Mouse (Mus musculus) neural tube, embryonic 12.5 days (tissue): ENCODE data around the gene Epb41. TPM values are rescaled to one million over a fixed set of nuclear protein-coding genes. Genes with fewer than 3 reads are reported as not detected.

Source experiments
- ATAC-seq: fragments of 200-750 bp; cut with Nextera tagmentation; 2 replicates; pipeline ENCODE4 v1.8.0; 2017; ENCODE audit warnings: low read depth, mild to moderate bottlenecking, moderate TSS enrichment, moderate library complexity; ENCODE audit not compliant: low FRiP score
- H3K27ac ChIP-seq: fragments of 300-500 bp; sonication (generic); 2 replicates; pipeline ENCODE4 v1.5.1; 2016
- H3K27me3 ChIP-seq: fragments of 300-500 bp; sonication (generic); replicated peaks from 2 replicates; pipeline ENCODE4 v1.6.1; 2016; ENCODE audit warnings: mild to moderate bottlenecking
- H3K36me3 ChIP-seq: fragments of 300-500 bp; sonication (generic); 2 replicates; pipeline ENCODE4 v1.6.1; 2016; ENCODE audit warnings: mild to moderate bottlenecking
- H3K4me1 ChIP-seq: fragments of 300-500 bp; sonication (generic); 2 replicates; pipeline ENCODE4 v1.6.1; 2016
- H3K4me2 ChIP-seq: fragments of 300-500 bp; sonication (generic); replicated peaks from 2 replicates; pipeline ENCODE4 v1.6.1; 2016; ENCODE audit warnings: mild to moderate bottlenecking
- H3K4me3 ChIP-seq: fragments of 300-500 bp; sonication (generic); 2 replicates; pipeline ENCODE4 v1.5.1; 2016
- H3K9ac ChIP-seq: fragments of 300-500 bp; sonication (generic); 2 replicates; pipeline ENCODE4 v1.6.1; 2016; ENCODE audit warnings: mild to moderate bottlenecking
- H3K9me3 ChIP-seq: fragments of 300-500 bp; sonication (generic); 2 replicates; pipeline ENCODE4 v1.6.1; 2016; ENCODE audit warnings: mild to moderate bottlenecking
- WGBS: fragments of 180-500 bp; shearing (Covaris S2); methylation state at CpG from one replicate; pipeline ENCODE4 v1.1.7; 2016; 5-methylcytosine and 5-hydroxymethylcytosine counted together
- polyA plus RNA-seq: library from polyadenylated mRNA; unstranded; fragments of >200 nt; fragmentation: Nextera tagmentation; extraction: Ambion mirVana; gene quantifications from 2 replicates; pipeline ENCODE4 v1.2.1, GENCODE M21; 2016

Epb41 gene
- polyA plus RNA-seq, 1 experiment from 2014 or later, result 189 TPM

DNA sequence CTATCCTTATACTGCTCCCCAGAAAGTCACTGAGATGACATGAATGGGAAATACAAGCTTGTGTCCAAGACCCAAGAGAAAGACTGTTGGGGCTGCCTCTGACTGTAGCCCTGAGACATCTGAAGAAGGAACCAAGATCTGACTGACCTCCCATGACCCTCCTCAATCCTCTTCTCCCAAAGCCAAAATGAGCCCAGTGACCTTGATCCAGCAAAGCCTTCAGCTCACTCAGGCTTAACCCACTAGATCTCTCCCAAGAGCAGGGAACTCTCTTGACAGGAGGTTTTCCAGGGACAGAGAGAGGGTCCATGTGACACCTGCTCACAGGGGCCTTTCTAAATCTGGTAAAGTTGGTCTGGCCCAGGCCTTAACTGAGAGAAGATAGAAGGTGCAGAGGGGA is 17.8 kb downstream of the Epb41 start:
- Histone ChIP-seq H3K4me1 (no peaks in the 10 kb centered on the region), H3K9ac (no peak overlapping the region), H3K4me2 (no peak overlapping the region), H3K9me3 (no peaks in the 10 kb centered on the region), H3K27ac (no peak overlapping the region), H3K27me3 (no peaks in the 10 kb centered on the region), H3K36me3 (no peaks in the 10 kb centered on the region), H3K4me3 (no peak overlapping the region)
- no peak for ATAC-seq

DNA sequence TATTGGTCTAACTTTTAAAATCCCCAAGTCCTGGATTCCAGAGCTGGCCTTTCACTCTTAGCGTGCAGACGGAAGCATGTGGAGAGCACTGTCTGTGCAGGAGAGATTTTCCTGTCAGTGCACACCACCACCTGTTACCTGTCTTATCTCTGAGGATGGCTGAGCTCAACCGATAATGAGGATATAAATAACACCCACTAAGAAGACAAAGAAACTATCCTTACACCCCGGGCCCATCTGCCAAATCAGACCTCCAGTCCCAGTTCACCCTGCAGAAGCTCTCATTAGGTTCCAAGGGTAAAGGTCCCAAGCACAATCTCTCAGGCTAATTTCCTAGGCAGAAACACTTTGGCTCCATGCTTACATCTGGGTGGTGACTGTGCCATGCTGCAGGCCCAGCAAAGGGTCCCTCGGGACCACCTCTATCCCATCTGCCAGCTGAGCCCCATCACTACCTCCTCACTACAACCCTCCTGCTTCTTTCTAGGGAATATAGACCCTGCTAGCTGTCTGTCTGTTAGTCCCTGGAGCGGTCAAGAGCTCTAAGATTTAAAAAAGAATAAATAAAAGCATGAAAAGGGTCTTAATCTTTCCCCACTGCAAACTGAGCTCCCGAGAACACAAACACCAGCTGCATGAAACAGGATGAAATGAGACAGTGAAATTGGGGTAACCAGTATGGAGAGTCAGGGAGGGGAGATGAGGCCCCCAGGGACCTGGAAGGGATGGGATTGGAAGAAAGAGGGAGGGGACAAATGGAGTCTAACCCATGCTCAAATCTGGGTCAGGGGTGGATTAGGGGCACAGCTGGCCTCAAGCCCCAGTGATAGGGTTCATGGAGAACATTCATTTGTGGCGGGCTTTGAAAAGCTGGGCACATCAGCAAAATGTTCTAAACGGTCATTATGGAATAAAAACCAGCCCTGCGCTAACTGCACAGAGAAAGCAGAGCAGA is 23.5 kb downstream of the Epb41 start:
- ATAC-seq, result no peak
- no peak overlapping the region for H3K4me3 ChIP-seq
- H3K9me3 ChIP-seq, result no peaks in the 10 kb centered on the region
- H3K4me1 ChIP-seq, result peaks cover 23% of the 10 kb centered on the region
- no peak overlapping the region for H3K27ac ChIP-seq
- WGBS, result 53% methylated on average over 10 of the region's 10 CpGs
- 0 out of 2 replicates have a peak overlapping the region, but pooled peaks have one; percentile 5 for H3K4me2 ChIP-seq
- H3K36me3 ChIP-seq, result no peaks in the 10 kb centered on the region
- H3K9ac ChIP-seq, result no peak overlapping the region
- no peaks in the 10 kb centered on the region for H3K27me3 ChIP-seq

DNA sequence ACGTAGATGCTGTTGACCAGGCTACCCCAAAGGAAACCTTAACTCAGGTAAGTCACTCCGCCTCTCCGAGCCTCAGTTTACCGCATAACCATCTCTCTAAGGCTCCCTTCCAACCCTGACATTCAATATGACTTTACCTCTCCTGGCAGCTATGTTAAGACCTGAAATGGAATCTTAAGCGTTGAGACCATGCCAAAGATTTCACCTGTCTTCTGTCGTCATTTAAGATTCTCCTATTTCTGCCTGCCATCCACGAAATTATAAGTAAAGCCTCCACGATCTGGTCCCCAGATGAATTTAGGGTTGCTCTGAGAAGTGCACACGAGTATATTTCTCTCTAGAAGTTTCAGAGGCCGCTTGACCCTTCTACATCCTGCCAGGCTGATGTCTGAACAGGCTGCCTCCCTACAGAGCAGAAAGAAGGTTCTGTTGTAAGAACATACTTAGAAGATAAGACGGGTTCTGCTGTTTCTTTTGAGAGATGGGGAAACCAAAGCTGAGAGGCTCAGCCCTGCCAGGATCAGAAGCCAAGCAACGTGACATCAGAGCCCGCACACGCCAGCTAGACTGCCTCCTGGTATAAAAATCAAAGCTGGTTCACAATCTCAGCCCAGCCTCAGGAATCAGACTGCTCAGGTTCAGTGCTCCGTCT is 25.4 kb downstream of the Epb41 start:
- H3K4me1 ChIP-seq, result peaks cover 28% of the 10 kb centered on the region
- peak overlapping the region; percentile 98; the same call in 1 of the 2 replicates for H3K4me3 ChIP-seq
- peak overlapping the region; percentile 36; the same call in 1 of the 2 replicates for H3K9ac ChIP-seq
- H3K27me3 ChIP-seq, result no peaks in the 10 kb centered on the region
- H3K9me3 ChIP-seq, result no peaks in the 10 kb centered on the region
- ATAC-seq, result no peak
- no peaks in the 10 kb centered on the region for H3K36me3 ChIP-seq
- WGBS, result 14% methylated on average over 14 of the region's 15 CpGs
- no peak overlapping the region for H3K27ac ChIP-seq
- peak overlapping the region; percentile 76 for H3K4me2 ChIP-seq

DNA sequence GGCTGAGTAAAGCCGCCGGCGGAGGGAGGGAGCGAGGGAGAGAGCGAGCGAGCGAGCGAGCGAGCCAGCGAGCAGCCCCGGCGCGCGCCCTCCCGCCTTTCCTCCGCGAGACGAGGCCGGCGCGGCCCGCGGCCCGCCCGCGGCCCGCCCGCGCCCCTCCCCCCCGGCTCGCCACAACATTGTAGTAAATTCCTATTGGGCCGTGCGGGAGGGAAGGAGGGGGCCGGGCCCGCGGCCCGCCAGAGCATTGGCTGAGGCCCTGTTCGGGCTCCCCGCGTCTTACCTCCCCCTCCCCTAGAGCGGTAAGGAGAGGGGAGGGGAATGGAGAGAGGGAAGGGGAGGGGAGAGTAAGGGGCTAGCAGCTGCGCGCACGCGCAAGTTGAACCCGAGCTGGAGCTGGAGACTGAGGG is 26.1 kb downstream of the Epb41 start:
- peaks cover 31% of the 10 kb centered on the region for H3K4me1 ChIP-seq
- H3K27me3 ChIP-seq, result no peaks in the 10 kb centered on the region
- no peaks in the 10 kb centered on the region for H3K36me3 ChIP-seq
- peak; percentile 97 for ATAC-seq
- peak overlapping the region; percentile 98 for H3K4me3 ChIP-seq
- peak overlapping the region; percentile 97 for H3K9ac ChIP-seq
- WGBS, result under 1% methylated on average over 42 of the region's 46 CpGs
- H3K27ac ChIP-seq, result peak overlapping the region; percentile 99
- H3K4me2 ChIP-seq, result peak overlapping the region; percentile 76
- no peaks in the 10 kb centered on the region for H3K9me3 ChIP-seq

DNA sequence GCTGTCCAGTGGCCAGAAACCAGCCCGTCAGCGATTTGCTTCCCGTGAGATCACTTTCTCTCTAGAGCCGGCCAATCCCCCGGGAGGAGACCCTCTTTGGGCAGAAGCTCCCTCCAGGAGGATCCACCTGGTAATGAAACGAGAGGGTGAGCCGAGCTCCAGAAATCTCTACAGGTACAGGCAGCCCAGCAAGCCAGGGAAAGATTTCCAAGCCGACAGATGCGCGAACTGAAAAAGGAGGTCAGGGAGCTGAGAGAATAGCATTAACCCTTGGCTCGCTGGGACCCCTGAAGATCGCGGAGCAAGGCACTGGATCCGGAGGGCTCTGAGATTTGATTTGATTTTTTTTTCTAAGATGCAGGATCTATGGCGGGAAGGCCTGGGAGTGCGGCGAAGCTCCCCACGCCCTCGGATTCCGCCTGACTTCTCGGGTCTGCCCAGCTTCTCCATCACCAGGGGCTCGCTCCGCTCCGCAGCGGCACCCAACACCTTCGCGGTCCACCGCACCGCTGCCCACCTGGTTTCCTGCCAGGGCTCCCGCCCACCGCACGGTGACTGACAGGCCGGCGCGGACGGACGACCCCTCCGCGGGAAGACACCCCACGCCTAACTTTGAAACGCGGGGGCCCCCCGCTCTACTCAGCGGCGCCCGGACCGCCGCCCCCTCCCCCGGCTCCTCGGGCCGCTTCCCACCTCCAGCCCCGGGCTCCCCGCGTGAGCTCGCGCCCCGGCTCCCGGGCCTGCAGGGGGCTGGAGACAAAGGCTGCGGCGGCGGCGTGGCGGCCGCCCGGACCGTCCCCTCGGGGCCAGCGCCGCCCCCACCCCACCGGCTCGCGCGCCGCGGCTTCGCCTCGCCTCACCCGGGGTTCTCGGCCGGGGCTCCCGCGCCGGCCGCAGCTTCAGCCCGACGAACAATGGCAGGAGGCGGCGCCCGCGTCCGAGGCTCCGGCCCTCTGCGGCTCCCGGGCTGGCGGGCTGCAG is 26.8 kb downstream of the Epb41 start:
- Histone ChIP-seq H3K27me3 (no peaks in the 10 kb centered on the region), H3K4me2 (peak overlapping the region; percentile 76), H3K9ac (peak overlapping the region; percentile 97), H3K4me1 (peaks cover 31% of the 10 kb centered on the region), H3K27ac (peak overlapping the region; percentile 99), H3K4me3 (peak overlapping the region; percentile 98), H3K9me3 (no peaks in the 10 kb centered on the region), H3K36me3 (no peaks in the 10 kb centered on the region)
- peak; percentile 68 for ATAC-seq
- under 1% methylated on average over 88 of the region's 95 CpGs for WGBS

DNA sequence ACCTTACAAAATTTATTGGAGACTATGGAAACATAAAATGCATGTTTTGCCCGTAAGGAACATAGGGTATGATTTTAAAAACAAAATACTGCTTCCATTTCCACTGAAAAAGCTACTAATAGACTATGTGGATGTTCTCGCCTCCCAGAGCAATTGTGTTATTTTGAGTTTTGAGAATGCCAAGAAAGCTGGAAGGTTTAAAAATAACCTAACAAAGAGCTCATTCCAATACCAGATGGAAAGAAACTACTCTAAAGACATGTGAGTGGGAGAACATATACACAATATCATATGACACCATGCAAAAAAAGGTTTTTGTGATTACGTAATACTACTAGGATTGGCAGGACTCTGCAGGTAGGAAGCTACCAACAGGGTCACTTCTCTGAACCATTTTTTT is 31.4 kb downstream of the Epb41 start:
- Histone ChIP-seq H3K4me2 (no peak overlapping the region), H3K27me3 (no peaks in the 10 kb centered on the region), H3K9me3 (no peaks in the 10 kb centered on the region), H3K36me3 (no peaks in the 10 kb centered on the region), H3K9ac (no peak overlapping the region), H3K4me3 (no peak overlapping the region), H3K27ac (no peak overlapping the region), H3K4me1 (peaks cover 21% of the 10 kb centered on the region)
- WGBS, result 93% methylated on average over 3 of the region's 3 CpGs
- no peak for ATAC-seq

DNA sequence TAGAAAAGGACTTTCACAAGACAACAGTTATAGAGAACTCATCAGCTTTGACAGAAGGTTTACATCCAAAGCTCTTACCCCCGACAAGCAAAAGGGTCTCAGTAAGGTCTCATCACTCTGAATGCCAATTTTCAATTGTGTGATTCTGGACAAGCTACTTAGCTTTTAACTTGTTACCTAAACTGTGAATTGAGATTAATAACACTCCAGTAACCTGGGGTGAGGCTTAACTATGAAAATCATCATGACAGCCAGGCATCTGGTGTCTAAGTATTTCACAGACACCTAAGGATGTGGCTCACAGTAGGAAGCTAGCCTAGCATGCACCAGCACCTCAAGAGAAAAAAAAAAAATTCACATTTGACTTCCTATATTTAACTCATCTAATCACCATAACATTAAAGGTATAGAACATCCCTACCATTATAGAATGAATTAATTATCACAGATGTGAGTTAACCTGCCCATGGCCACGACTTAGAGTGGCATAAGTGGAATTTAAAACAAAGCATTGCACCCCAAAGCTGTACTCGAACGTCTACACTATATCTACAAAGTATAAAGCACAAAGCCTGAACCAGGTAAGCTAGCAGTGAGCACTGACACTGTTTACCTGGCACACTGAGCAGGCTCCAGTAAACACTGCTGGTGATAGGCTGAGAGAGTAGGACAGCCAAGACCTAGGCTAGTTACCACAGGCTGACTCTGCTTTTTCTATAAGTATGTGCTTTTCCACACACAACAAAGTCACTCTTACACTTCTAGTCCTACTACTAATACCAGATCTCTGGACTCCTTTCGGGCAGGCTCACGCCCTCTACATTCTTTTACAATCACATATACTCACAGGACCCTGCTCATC is 33.4 kb downstream of the Epb41 start:
- ATAC-seq, result no peak
- WGBS, result 84% methylated on average over 6 of the region's 6 CpGs
- Histone ChIP-seq H3K27ac (no peak overlapping the region), H3K4me1 (peaks cover 30% of the 10 kb centered on the region), H3K9ac (no peak overlapping the region), H3K9me3 (no peaks in the 10 kb centered on the region), H3K4me2 (no peak overlapping the region), H3K27me3 (no peaks in the 10 kb centered on the region), H3K4me3 (no peak overlapping the region), H3K36me3 (no peaks in the 10 kb centered on the region)

DNA sequence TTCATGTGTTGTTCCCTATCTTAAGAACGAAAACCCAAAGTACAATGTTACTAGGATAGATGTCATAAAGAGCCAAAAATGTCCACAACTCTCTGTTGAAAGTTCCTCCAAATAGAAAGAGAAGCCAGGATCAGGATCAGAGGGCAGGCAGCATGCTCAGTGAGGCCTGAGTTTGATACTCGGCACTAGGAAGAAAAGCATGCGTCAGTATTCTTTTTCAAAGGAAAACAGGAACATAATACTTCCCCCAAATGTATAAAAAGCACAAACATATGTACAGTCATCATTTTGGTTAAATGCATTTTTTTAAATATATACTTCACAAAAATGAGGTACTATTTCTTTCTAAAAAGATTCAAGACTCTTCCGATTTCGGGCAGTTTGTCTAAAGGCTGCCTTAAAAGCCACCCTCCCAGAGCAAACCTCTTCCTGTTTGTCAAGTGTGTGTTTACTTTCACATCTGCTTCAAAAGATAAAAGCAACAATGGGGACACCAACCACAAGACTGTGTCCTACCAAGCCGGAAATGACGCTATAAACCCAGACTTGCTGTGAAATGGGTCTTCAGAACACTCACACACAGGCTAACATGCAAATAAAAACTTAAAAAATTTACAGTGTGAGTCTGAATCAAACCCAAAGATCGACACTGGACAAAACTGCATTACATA is 35.0 kb downstream of the Epb41 start:
- peaks cover 30% of the 10 kb centered on the region for H3K4me1 ChIP-seq
- no peaks in the 10 kb centered on the region for H3K9me3 ChIP-seq
- no peak overlapping the region for H3K4me3 ChIP-seq
- no peaks in the 10 kb centered on the region for H3K36me3 ChIP-seq
- H3K4me2 ChIP-seq, result no peak overlapping the region
- no peak overlapping the region for H3K27ac ChIP-seq
- WGBS, result 87% methylated on average over 8 of the region's 8 CpGs
- H3K9ac ChIP-seq, result no peak overlapping the region
- no peaks in the 10 kb centered on the region for H3K27me3 ChIP-seq
- no peak for ATAC-seq

DNA sequence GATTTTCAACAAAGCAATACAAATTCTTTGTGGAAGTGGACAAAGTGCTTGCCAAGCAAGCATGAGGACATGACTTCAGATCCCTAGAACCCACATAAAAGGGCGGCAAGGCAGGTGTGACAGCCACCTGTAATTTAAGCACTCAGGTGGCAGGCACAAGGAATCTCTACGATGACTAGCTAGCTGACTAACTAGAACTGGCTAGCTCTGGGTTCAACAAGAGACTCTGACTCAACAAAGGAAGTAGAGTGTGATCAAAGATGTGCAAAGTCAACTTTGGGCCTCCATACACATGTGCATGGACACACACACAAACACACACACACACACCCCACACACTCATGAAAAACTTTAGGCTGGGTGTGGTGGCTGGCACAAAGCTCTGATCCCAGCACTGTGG is 35.6 kb downstream of the Epb41 start:
- H3K27ac ChIP-seq, result no peak overlapping the region
- ATAC-seq, result no peak
- H3K4me1 ChIP-seq, result peaks cover 29% of the 10 kb centered on the region
- no peak overlapping the region for H3K9ac ChIP-seq
- H3K36me3 ChIP-seq, result no peaks in the 10 kb centered on the region
- no peak overlapping the region for H3K4me3 ChIP-seq
- H3K27me3 ChIP-seq, result no peaks in the 10 kb centered on the region
- no peaks in the 10 kb centered on the region for H3K9me3 ChIP-seq
- WGBS, result 84% methylated on average over 2 of the region's 2 CpGs
- no peak overlapping the region for H3K4me2 ChIP-seq

DNA sequence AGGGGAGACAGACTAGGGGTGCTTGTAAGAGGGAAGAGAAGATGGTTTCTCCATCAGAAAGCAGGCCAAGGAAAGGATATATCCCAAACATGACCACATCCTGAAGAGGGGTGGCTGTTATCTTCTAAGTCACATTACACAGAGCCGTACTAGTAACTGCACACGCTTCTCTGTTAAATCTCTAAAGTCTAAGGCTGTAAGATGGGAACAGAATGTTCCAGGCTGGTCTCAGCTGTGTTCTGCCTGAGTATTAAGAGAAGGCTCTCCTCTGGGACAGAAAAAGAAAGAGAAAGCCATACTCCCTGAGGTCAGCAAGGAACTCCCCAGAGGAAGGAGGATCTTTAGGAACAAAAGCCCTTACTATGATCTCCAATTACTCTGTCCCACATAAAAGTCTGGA is 36.3 kb downstream of the Epb41 start:
- H3K4me1 ChIP-seq, result peaks cover 32% of the 10 kb centered on the region
- no peaks in the 10 kb centered on the region for H3K36me3 ChIP-seq
- peak overlapping the region; percentile 53; the same call in 1 of the 2 replicates for H3K27ac ChIP-seq

More for the DNA sequence above, 36.3 kb downstream of the Epb41 start:
- H3K9ac ChIP-seq, result no peak overlapping the region
- no peak for ATAC-seq
- WGBS, result 75% methylated on average over 2 of the region's 2 CpGs
- H3K4me2 ChIP-seq, result no peak overlapping the region
- no peaks in the 10 kb centered on the region for H3K27me3 ChIP-seq
- no peaks in the 10 kb centered on the region for H3K9me3 ChIP-seq
- no peak overlapping the region for H3K4me3 ChIP-seq
